Mouse (Mus musculus) myocyte (in vitro differentiated cells): ENCODE measurements around the gene Nuak2. TPM values are rescaled to one million over a fixed set of nuclear protein-coding genes. Genes with fewer than 3 reads are reported as not detected.
A peak's percentile ranks its signal among the peaks of the same experiment; 100 is the strongest.

Experiments
- H3K27me3 ChIP-seq: one replicate; pipeline ENCODE4 v1.6.1; 2011; ENCODE audit not compliant: control insufficient read depth, insufficient read depth, insufficient read length
- H3K36me3 ChIP-seq: one replicate; pipeline ENCODE4 v1.6.1; 2011; ENCODE audit not compliant: control insufficient read depth, insufficient read depth
- H3K4me2 ChIP-seq: one replicate; pipeline ENCODE4 v1.6.1; 2011; ENCODE audit warnings: low read depth, control low read depth
- H3K4me3 ChIP-seq: one replicate; pipeline ENCODE4 v1.5.1; 2011; ENCODE audit warnings: mild to moderate bottlenecking, control low read depth, moderate library complexity
- H3K79me2 ChIP-seq: one replicate; pipeline ENCODE4 v1.6.1; 2011; ENCODE audit not compliant: control insufficient read depth, insufficient read depth
- H3ac ChIP-seq: one replicate; pipeline ENCODE4 v1.6.1; 2011; ENCODE audit not compliant: control insufficient read depth, insufficient read length
- CEBPB ChIP-seq: IDR thresholded peaks from 2 replicates; pipeline ENCODE4 v1.6.1; 2011; ENCODE audit warnings: mild to moderate bottlenecking, moderate library complexity; ENCODE audit not compliant: poor library complexity, insufficient read depth, severe bottlenecking
- E2F4 ChIP-seq: IDR thresholded peaks from one replicate; pipeline ENCODE4 v1.6.1; 2011; ENCODE audit warnings: mild to moderate bottlenecking, control low read depth, moderate library complexity; ENCODE audit not compliant: insufficient read depth
- MAX ChIP-seq: IDR thresholded peaks from one replicate; pipeline ENCODE4 v1.6.1; 2011; ENCODE audit warnings: low read depth, mild to moderate bottlenecking, control low read depth
- MYOD1 ChIP-seq, 3 experiments: IDR thresholded peaks; one replicate each; pipeline ENCODE4 v1.6.1; 2011; ENCODE audit warnings: control low read depth in 2 of 3, low read depth in 2 of 3, mild to moderate bottlenecking in 2 of 3, moderate library complexity in 1 of 3; ENCODE audit not compliant: insufficient read length in 2 of 3, control insufficient read depth in 1 of 3
- MYOG ChIP-seq, 3 experiments: IDR thresholded peaks; one replicate each; pipeline ENCODE4 v1.6.1; 2011; ENCODE audit warnings: control low read depth in 2 of 3, low read depth in 2 of 3, mild to moderate bottlenecking in 2 of 3; ENCODE audit not compliant: insufficient read length in 2 of 3, control insufficient read depth in 1 of 3, insufficient read depth in 1 of 3
- POLR2A ChIP-seq: IDR thresholded peaks from one replicate; pipeline ENCODE4 v1.6.1; 2011; ENCODE audit warnings: low read depth, mild to moderate bottlenecking, control low read depth, moderate library complexity; ENCODE audit not compliant: insufficient read length
- POLR2AphosphoS2 ChIP-seq: IDR thresholded peaks from one replicate; pipeline ENCODE4 v1.6.1; 2011; ENCODE audit warnings: low read depth, control low read depth; ENCODE audit not compliant: insufficient read length
- REST ChIP-seq: IDR thresholded peaks from one replicate; pipeline ENCODE4 v1.6.1; 2011; ENCODE audit warnings: mild to moderate bottlenecking, control low read depth, moderate library complexity; ENCODE audit not compliant: insufficient read depth, insufficient read length
- SRF ChIP-seq: IDR thresholded peaks from one replicate; pipeline ENCODE4 v1.6.1; 2011; ENCODE audit warnings: low read depth; ENCODE audit not compliant: control insufficient read depth, insufficient read length
- TCF12 ChIP-seq: IDR thresholded peaks from one replicate; pipeline ENCODE4 v1.6.1; 2011; ENCODE audit warnings: mild to moderate bottlenecking, control low read depth; ENCODE audit not compliant: poor library complexity, insufficient read depth, severe bottlenecking
- TCF3 ChIP-seq: IDR thresholded peaks from one replicate; pipeline ENCODE4 v1.6.1; 2011; ENCODE audit warnings: low read depth, control low read depth; ENCODE audit not compliant: insufficient read length
- USF1 ChIP-seq: IDR thresholded peaks from one replicate; pipeline ENCODE4 v1.6.1; 2011; ENCODE audit warnings: low read depth, mild to moderate bottlenecking, control low read depth, moderate library complexity
- polyA plus RNA-seq: library from polyadenylated mRNA; unstranded; fragments of >200 nt; fragmentation: generic; extraction: Trizol; gene quantifications from one replicate; pipeline ENCODE4 v1.2.1, GENCODE M21; 2012; ENCODE audit warnings: missing spikeins

Nuak2 gene
- polyA plus RNA-seq, 1 experiment: 6.0 TPM

- no peaks in the 10 kb centered on the region for H3K36me3 ChIP-seq
- peak overlapping the region; percentile 56 for H3K4me3 ChIP-seq
- peaks cover 41% of the 10 kb centered on the region for H3K79me2 ChIP-seq
- H3K27me3 ChIP-seq: no peaks in the 10 kb centered on the region
- no peak overlapping the region for H3ac ChIP-seq
- TF ChIP-seq TCF3: no peak
- H3K4me2 ChIP-seq: peak overlapping the region; percentile 94
These were observed 2.3 kb downstream of the Nuak2 start for GRCm38 (mm10) chr1:132317894-132318863.

GRCm38 (mm10) chr1:132319242-132319641, 3.3 kb downstream of the Nuak2 start:
- Histone ChIP-seq H3K79me2 (peaks cover 44% of the 10 kb centered on the region), H3K4me2 (peak overlapping the region; percentile 94), H3K27me3 (no peaks in the 10 kb centered on the region), H3ac (no peak overlapping the region), H3K4me3 (no peak overlapping the region), H3K36me3 (no peaks in the 10 kb centered on the region)
- peak in 2 of 3 experiments; percentile 62 to 87 for TF ChIP-seq MYOG (IDR thresholded peaks at IDR 0.05; ENCODE audit: control insufficient read depth in 1 of 3, insufficient read depth in 1 of 3, insufficient read length in 2 of 3, low read depth in 2 of 3)
- TF ChIP-seq CEBPB: peak; percentile 57
- no peak for TF ChIP-seq USF1
- no peak for TF ChIP-seq POLR2A
- no peak for TF ChIP-seq TCF3
- TF ChIP-seq SRF: no peak
- no peak for TF ChIP-seq POLR2AphosphoS2
- no peak for TF ChIP-seq REST
- TF ChIP-seq TCF12: peak; percentile 43
- TF ChIP-seq MAX: no peak
- peak in 2 of 3 experiments; percentile 71 to 87 for TF ChIP-seq MYOD1 (IDR thresholded peaks at IDR 0.05; ENCODE audit: control insufficient read depth in 1 of 3, insufficient read length in 2 of 3, low read depth in 2 of 3)
- TF ChIP-seq E2F4: no peak

GRCm38 (mm10) chr1:132321821-132322580, 6.1 kb downstream of the Nuak2 start:
- peaks cover 35% of the 10 kb centered on the region for H3K79me2 ChIP-seq
- no peak overlapping the region for H3K4me3 ChIP-seq
- no peak overlapping the region for H3ac ChIP-seq

GRCm38 (mm10) chr1:132322711-132323542, 7.0 kb downstream of the Nuak2 start:
- Histone ChIP-seq H3K4me2 (no peak overlapping the region), H3K4me3 (no peak overlapping the region)

More at GRCm38 (mm10) chr1:132321821-132322580, 6.1 kb downstream of the Nuak2 start:
- Histone ChIP-seq H3K27me3 (no peaks in the 10 kb centered on the region), H3K4me2 (no peak overlapping the region), H3K36me3 (peaks cover 9% of the 10 kb centered on the region)
- no peak for TF ChIP-seq POLR2AphosphoS2
- no peak for TF ChIP-seq TCF12
- TF ChIP-seq USF1: no peak
- TF ChIP-seq SRF: no peak
- TF ChIP-seq REST: no peak
- no peak for TF ChIP-seq E2F4
- TF ChIP-seq MAX: no peak
- no peak for TF ChIP-seq TCF3
- no peak for TF ChIP-seq MYOD1 (IDR thresholded peaks at IDR 0.05; ENCODE audit: control insufficient read depth in 1 of 3, insufficient read length in 2 of 3, low read depth in 2 of 3)
- no peak for TF ChIP-seq POLR2A
- TF ChIP-seq MYOG (IDR thresholded peaks at IDR 0.05; ENCODE audit: control insufficient read depth in 1 of 3, insufficient read depth in 1 of 3, insufficient read length in 2 of 3, low read depth in 2 of 3): no peak
- TF ChIP-seq CEBPB: no peak

More at GRCm38 (mm10) chr1:132322711-132323542, 7.0 kb downstream of the Nuak2 start:
- Histone ChIP-seq H3K79me2 (peaks cover 25% of the 10 kb centered on the region), H3ac (no peak overlapping the region), H3K27me3 (no peaks in the 10 kb centered on the region), H3K36me3 (peaks cover 14% of the 10 kb centered on the region)
- TF ChIP-seq TCF12 (no peak), MYOG (IDR thresholded peaks at IDR 0.05; ENCODE audit: control insufficient read depth in 1 of 3, insufficient read depth in 1 of 3, insufficient read length in 2 of 3, low read depth in 2 of 3) (no peak), CEBPB (no peak), TCF3 (no peak), POLR2AphosphoS2 (no peak)
